Mouse (Mus musculus) forebrain, postnatal 0 days (tissue): Measurements from ENCODE around the gene AC124108.1. TPM values are rescaled to one million over a fixed set of nuclear protein-coding genes. Genes with fewer than 3 reads are reported as not detected.
A peak's percentile ranks its signal among the peaks of the same experiment; 100 is the strongest.
"Not testable (repeated sequence)": the region's sequence is repeated elsewhere in the genome, so short reads cannot be mapped to it uniquely, and the experiment has no call there.

Source experiments
- ATAC-seq: fragments of 200-750 bp; cut with Nextera tagmentation; 2 replicates; pipeline ENCODE4 v1.8.0; 2017; ENCODE audit warnings: mild to moderate bottlenecking, moderate library complexity
- DNase-seq: peaks from one replicate; pipeline ENCODE4 v3.0.0-alpha.2; 2015
- H3K27ac ChIP-seq: fragments of 300-500 bp; sonication (generic); 2 replicates; pipeline ENCODE4 v1.5.1; 2014; ENCODE audit warnings: low read depth, mild to moderate bottlenecking, antibody characterized with exemption, low read length, moderate library complexity, mixed read lengths
- H3K27me3 ChIP-seq: fragments of 300-500 bp; sonication (generic); 2 replicates; pipeline ENCODE4 v1.6.1; 2014; ENCODE audit warnings: mild to moderate bottlenecking, low read length, mixed read lengths; ENCODE audit not compliant: insufficient read depth
- H3K36me3 ChIP-seq: fragments of 300-500 bp; sonication (generic); 2 replicates; pipeline ENCODE4 v1.6.1; 2014; ENCODE audit warnings: mild to moderate bottlenecking, moderate library complexity; ENCODE audit not compliant: insufficient read depth
- H3K4me1 ChIP-seq: fragments of 300-500 bp; sonication (generic); 2 replicates; pipeline ENCODE4 v1.6.1; 2014; ENCODE audit warnings: antibody characterized with exemption; ENCODE audit not compliant: insufficient read depth
- H3K4me2 ChIP-seq: fragments of 300-500 bp; sonication (generic); 2 replicates; pipeline ENCODE4 v1.6.1; 2014; ENCODE audit warnings: low read depth, mild to moderate bottlenecking, moderate library complexity
- H3K4me3 ChIP-seq: fragments of 300-500 bp; sonication (generic); 2 replicates; pipeline ENCODE4 v1.5.1; 2014; ENCODE audit warnings: low read depth, low read length, mixed read lengths
- H3K9ac ChIP-seq: fragments of 300-500 bp; sonication (generic); 2 replicates; pipeline ENCODE4 v1.6.1; 2014; ENCODE audit warnings: mild to moderate bottlenecking
- H3K9me3 ChIP-seq: fragments of 300-500 bp; sonication (generic); 2 replicates; pipeline ENCODE4 v1.6.1; 2016; ENCODE audit warnings: low read length
- CTCF ChIP-seq: sonication (generic); IDR thresholded peaks from 2 replicates; pipeline ENCODE4 v1.5.1; 2016; ENCODE audit warnings: antibody characterized with exemption, control low read depth, low read depth
- WGBS: fragments of 180-500 bp; shearing (Covaris S2); extraction: QIAGEN DNeasy Blood & Tissue Kit; methylation state at CpG from one replicate; pipeline ENCODE4 v1.1.7; 2014; 5-methylcytosine and 5-hydroxymethylcytosine counted together
- polyA plus RNA-seq: library from polyadenylated mRNA; unstranded; fragments of >200 nt; fragmentation: Nextera tagmentation; extraction: Ambion mirVana; gene quantifications from 2 replicates; pipeline ENCODE4 v1.2.1, GENCODE M21; 2015
- total RNA-seq: library from RNA; depleted of rRNA; stranded (reverse); fragments of >200 nt; gene quantifications from 2 replicates; pipeline ENCODE4 v1.2.3, GENCODE M21; 2014

Gene AC124108.1
- total and polyA plus RNA-seq, 2 experiments from 2014 or later, result 0.48 to 5.0 TPM

DNA sequence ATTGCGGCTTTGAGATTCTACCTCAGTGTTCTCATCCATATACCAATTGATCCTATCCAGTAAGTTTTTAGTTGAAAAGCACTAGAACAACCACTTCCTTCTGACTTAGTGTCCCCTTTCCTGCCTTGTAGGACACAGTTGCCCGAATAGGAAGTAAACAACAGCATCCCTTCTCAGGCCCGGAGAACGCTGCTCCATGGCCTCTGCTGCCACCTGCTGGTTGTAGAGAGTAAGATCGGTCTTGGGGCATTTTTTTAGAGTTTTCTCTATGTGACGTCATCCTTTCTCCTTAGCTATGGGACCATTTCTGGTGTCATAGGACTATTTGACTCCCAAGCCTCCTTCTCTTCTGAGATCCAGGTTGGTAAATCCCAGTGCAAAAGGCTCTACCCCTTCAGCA lies 35.5 kb upstream of the AC124108.1 start:
- TF ChIP-seq CTCF, result peak; percentile 92
- Histone ChIP-seq H3K9ac (no peak overlapping the region), H3K36me3 (no peaks in the 10 kb centered on the region), H3K4me2 (no peak overlapping the region), H3K4me3 (no peak overlapping the region), H3K4me1 (no peaks in the 10 kb centered on the region), H3K27ac (no peak overlapping the region), H3K27me3 (no peaks in the 10 kb centered on the region), H3K9me3 (no peaks in the 10 kb centered on the region)
- 12% methylated on average over 6 of the region's 6 CpGs for WGBS
- peak; percentile 88 for DNase-seq
- ATAC-seq, result peak; percentile 14; the same call in 1 of the 2 replicates

DNA sequence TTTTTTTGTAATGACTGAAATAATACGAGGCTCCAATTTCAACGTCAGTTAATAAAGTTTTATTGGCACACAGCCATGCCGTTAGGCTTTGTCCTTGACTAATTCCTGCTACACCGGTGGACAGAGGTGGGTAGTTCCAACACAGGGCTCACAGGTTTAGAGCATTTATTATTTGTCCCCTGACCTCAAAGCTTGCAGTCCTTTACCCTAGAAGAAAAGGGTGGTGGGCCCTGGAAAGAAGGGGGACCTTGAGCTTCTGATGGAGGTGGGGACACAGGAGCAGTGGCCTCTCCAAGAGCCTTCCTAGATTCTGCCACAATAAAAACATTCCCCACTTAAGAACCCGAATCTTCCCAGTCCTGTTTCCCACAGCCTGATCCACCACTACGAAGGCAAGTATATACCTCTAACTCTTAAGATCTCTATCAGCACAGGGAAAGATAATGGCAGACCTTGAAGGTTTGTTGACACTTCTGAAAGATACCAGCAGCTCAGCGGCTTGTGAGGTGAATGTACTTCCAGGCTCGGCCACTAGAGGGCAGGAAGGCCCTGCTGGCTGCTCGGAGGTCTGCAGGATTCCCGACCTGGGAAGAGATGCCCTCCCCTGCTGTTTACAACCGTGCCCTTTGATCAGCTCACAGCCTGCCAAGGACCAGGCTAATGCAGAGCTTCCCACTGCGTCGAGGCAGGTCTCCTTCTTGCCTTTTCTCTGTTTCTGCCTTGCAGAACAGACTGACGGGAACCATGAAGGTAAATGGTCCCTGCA lies 34.1 kb upstream of the AC124108.1 start:
- H3K27ac ChIP-seq, result no peak overlapping the region
- TF ChIP-seq CTCF, result peak; percentile 99
- DNase-seq (peak; percentile 91), ATAC-seq (peak; percentile 79)
- H3K9ac ChIP-seq, result peak overlapping the region; percentile 23; the same call in 1 of the 2 replicates
- no peaks in the 10 kb centered on the region for H3K4me1 ChIP-seq
- H3K27me3 ChIP-seq, result no peaks in the 10 kb centered on the region
- H3K4me3 ChIP-seq, result no peak overlapping the region
- H3K36me3 ChIP-seq, result no peaks in the 10 kb centered on the region
- peak overlapping the region; percentile 21 for H3K4me2 ChIP-seq
- WGBS, result 18% methylated on average over 14 of the region's 14 CpGs
- no peaks in the 10 kb centered on the region for H3K9me3 ChIP-seq

- Histone ChIP-seq H3K27ac (no peak overlapping the region), H3K9ac (peak overlapping the region; percentile 23; the same call in 1 of the 2 replicates), H3K4me2 (peak overlapping the region; percentile 21), H3K4me3 (no peak overlapping the region), H3K27me3 (no peaks in the 10 kb centered on the region), H3K9me3 (no peaks in the 10 kb centered on the region), H3K36me3 (no peaks in the 10 kb centered on the region), H3K4me1 (no peaks in the 10 kb centered on the region)
- DNase-seq (no peak), ATAC-seq (peak; percentile 21; the same call in 1 of the 2 replicates)
- WGBS, result 26% methylated on average over 7 of the region's 7 CpGs
- no peak for TF ChIP-seq CTCF
Measured at GRCm38 (mm10) chr1:132157808-132158207, 33.4 kb upstream of the AC124108.1 start.

- 48% methylated on average over 2 of the region's 2 CpGs for whole genome bisulfite sequencing
- no peak for TF ChIP-seq CTCF
- no peak overlapping the region for H3K27ac ChIP-seq
- no peaks in the 10 kb centered on the region for H3K4me1 ChIP-seq
- H3K9me3 ChIP-seq, result no peaks in the 10 kb centered on the region
- H3K36me3 ChIP-seq, result no peaks in the 10 kb centered on the region
- no peak for DNase-seq
- no peaks in the 10 kb centered on the region for H3K27me3 ChIP-seq
- H3K9ac ChIP-seq, result no peak overlapping the region
- no peak for ATAC-seq
- H3K4me2 ChIP-seq, result no peak overlapping the region
- no peak overlapping the region for H3K4me3 ChIP-seq
Measured at GRCm38 (mm10) chr1:132158741-132159140, 32.5 kb upstream of the AC124108.1 start.

DNA sequence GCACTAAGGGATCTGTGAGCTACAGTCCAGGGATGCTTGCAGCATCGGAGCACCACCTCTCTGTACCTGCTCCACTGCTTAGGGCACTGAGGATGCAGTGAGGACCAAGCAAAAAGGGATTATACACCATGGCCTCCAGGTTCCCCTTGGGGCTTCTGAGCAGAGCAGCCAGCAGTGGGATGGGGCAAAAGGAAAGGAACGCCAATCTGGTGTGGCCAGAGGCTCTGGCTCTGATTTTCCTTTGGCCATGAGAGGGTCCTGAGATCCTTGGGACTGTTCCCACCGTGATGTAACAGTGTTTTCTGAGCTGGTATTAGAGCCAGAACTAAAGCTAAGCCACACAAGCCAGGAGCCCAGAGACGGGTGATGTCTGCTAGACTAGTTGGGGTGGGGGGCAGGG lies 31.6 kb upstream of the AC124108.1 start:
- Histone ChIP-seq H3K27ac (no peak overlapping the region), H3K4me3 (no peak overlapping the region), H3K4me2 (no peak overlapping the region), H3K9me3 (no peaks in the 10 kb centered on the region), H3K9ac (no peak overlapping the region), H3K4me1 (no peaks in the 10 kb centered on the region), H3K36me3 (no peaks in the 10 kb centered on the region), H3K27me3 (no peaks in the 10 kb centered on the region)
- no peak for ATAC-seq
- WGBS, result 47% methylated on average over 4 of the region's 4 CpGs
- DNase-seq, result peak; percentile 29
- TF ChIP-seq CTCF, result no peak

DNA sequence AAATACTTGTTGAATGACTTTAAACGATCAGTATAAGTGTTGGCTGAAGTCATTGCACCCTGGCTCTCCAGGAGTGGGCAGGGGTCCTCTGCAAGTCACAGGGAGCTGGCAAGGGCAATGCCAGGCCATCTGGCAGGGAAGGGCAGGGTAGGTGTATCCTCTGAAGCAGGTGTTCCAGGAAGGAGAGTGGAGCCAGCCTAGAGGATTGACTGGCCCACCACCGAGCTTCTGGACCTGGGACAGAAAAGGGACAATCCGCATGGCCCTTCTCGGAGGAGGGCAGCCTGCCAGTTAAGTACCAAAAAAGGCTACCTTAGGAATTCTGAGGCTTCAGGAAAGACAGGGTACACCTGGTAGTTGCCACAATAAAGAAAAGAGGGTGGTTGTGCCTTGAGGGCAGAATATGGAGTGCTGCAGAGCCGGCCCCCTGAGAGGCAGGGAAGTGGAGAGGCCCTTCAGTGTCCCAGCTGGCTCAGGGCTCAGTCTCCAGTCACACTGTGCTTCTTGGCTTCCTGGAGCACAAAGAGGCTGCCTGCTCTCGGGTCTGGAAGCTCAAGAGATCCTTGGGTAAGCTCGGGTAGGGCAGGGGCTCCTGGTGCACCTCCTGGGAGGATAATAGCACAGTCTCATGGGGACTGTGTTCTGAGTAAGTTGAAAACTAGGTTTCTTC lies 29.9 kb upstream of the AC124108.1 start:
- no peak for TF ChIP-seq CTCF
- H3K4me2 ChIP-seq, result no peak overlapping the region
- no peak overlapping the region for H3K4me3 ChIP-seq
- no peaks in the 10 kb centered on the region for H3K36me3 ChIP-seq
- 58% methylated on average over 7 of the region's 7 CpGs for WGBS
- ATAC-seq, result no peak
- H3K9me3 ChIP-seq, result no peaks in the 10 kb centered on the region
- no peak overlapping the region for H3K9ac ChIP-seq
- H3K4me1 ChIP-seq, result 0 out of 2 replicates have a peak, but pooled peaks cover 4% of the 10 kb centered on the region
- H3K27me3 ChIP-seq, result no peaks in the 10 kb centered on the region
- no peak for DNase-seq
- no peak overlapping the region for H3K27ac ChIP-seq

- DNase-seq, ATAC-seq, H3K27ac ChIP-seq, H3K4me3 ChIP-seq, H3K4me2 ChIP-seq, H3K9ac ChIP-seq, H3K9me3 ChIP-seq, H3K4me1 ChIP-seq, H3K36me3 ChIP-seq, H3K27me3 ChIP-seq: not testable (repeated sequence)
- 48% methylated on average over 9 of the region's 9 CpGs for WGBS
- peak; percentile 35; the same call in 1 of the 2 replicates for TF ChIP-seq CTCF
Measured at GRCm38 (mm10) chr1:132162618-132163017, 28.6 kb upstream of the AC124108.1 start.
